Mouse (Mus musculus) forebrain, embryonic 15.5 days (tissue): ENCODE results near the gene Jagn1. TPM values are rescaled to one million over a fixed set of nuclear protein-coding genes. Genes with fewer than 3 reads are reported as not detected.

Experiments
- ATAC-seq: fragments of 200-750 bp; cut with Nextera tagmentation; replicated peaks from 2 replicates; pipeline ENCODE4 v1.8.0; 2017; ENCODE audit warnings: mild to moderate bottlenecking, moderate TSS enrichment, moderate library complexity
- H3K27ac ChIP-seq: fragments of 300-500 bp; sonication (generic); replicated peaks from 2 replicates; pipeline ENCODE4 v1.5.1; 2015; ENCODE audit warnings: mild to moderate bottlenecking, inconsistent platforms
- H3K27me3 ChIP-seq: fragments of 300-500 bp; sonication (generic); 2 replicates; pipeline ENCODE4 v1.6.1; 2015; ENCODE audit warnings: inconsistent platforms
- H3K36me3 ChIP-seq: fragments of 300-500 bp; sonication (generic); 2 replicates; pipeline ENCODE4 v1.6.1; 2015; ENCODE audit warnings: mild to moderate bottlenecking, inconsistent platforms
- H3K4me1 ChIP-seq: fragments of 300-500 bp; sonication (generic); 2 replicates; pipeline ENCODE4 v1.6.1; 2015; ENCODE audit warnings: inconsistent platforms
- H3K4me2 ChIP-seq: fragments of 300-500 bp; sonication (generic); replicated peaks from 2 replicates; pipeline ENCODE4 v1.6.1; 2015; ENCODE audit warnings: mild to moderate bottlenecking, inconsistent platforms
- H3K4me3 ChIP-seq: fragments of 300-500 bp; sonication (generic); 2 replicates; pipeline ENCODE4 v1.5.1; 2015; ENCODE audit warnings: mild to moderate bottlenecking, inconsistent platforms
- H3K9ac ChIP-seq: fragments of 300-500 bp; sonication (generic); replicated peaks from 2 replicates; pipeline ENCODE4 v1.6.1; 2015; ENCODE audit warnings: mild to moderate bottlenecking, inconsistent platforms
- H3K9me3 ChIP-seq: fragments of 300-500 bp; sonication (generic); 2 replicates; pipeline ENCODE4 v1.6.1; 2016; ENCODE audit warnings: inconsistent platforms
- WGBS: fragments of 180-500 bp; shearing (Covaris S2); methylation state at CpG from one replicate; pipeline ENCODE4 v1.1.7; 2015; ENCODE audit warnings: mixed read lengths; 5-methylcytosine and 5-hydroxymethylcytosine counted together
- polyA plus RNA-seq: library from polyadenylated mRNA; unstranded; fragments of >200 nt; fragmentation: Nextera tagmentation; extraction: Ambion mirVana; gene quantifications from 2 replicates; pipeline ENCODE4 v1.2.1, GENCODE M21; 2015

Gene Jagn1
- polyA plus RNA-seq, 1 experiment from 2014 or later, result 89.2 TPM

DNA sequence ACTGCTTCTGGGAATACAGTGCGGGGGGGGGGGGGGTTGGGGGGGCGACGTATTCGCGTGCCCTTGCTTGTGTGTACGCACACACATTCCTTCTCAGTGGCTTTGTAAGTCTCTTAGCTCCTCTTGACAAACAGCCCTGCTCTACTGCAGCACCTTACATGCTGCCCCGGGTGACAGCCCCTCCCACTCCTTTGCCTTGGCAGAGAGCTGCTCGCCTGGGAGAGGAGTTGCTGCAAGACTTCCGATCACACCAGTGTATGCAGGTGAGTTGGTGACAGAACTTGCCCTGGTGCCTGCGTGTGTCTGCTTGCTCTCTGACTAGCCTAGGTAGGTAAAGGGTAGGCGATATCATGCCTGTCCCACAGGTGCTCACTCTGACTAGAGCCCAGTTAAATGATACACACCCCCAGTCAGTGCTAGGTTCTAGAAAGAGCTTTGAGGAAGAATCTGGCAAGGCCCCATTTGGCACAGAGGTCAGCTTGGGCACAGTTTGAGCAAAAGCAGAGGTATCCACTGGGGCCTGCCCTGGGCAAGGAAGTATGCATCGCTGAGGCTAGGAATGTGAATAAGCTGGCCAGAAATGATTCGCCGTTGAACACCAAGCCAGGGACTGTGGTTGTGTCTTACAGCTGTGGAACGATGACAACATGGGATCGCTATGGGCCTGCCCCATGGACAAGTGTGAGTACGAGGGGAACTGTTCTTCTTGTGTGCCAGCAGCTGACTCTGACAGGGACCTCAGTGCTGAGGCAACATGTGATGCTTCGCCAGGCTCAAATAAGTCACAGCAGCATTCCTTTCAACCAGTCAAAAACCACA lies 38.4 kb downstream of the Jagn1 start:
- 66% methylated on average over 18 of the region's 18 CpGs for whole genome bisulfite sequencing
- Histone ChIP-seq H3K4me2 (no peak overlapping the region), H3K9me3 (no peaks in the 10 kb centered on the region), H3K9ac (no peak overlapping the region), H3K27ac (no peak overlapping the region), H3K36me3 (no peaks in the 10 kb centered on the region), H3K27me3 (0 out of 2 replicates have a peak, but pooled peaks cover 4% of the 10 kb centered on the region), H3K4me3 (no peak overlapping the region), H3K4me1 (peaks cover 30% of the 10 kb centered on the region)
- ATAC-seq, result no peak

DNA sequence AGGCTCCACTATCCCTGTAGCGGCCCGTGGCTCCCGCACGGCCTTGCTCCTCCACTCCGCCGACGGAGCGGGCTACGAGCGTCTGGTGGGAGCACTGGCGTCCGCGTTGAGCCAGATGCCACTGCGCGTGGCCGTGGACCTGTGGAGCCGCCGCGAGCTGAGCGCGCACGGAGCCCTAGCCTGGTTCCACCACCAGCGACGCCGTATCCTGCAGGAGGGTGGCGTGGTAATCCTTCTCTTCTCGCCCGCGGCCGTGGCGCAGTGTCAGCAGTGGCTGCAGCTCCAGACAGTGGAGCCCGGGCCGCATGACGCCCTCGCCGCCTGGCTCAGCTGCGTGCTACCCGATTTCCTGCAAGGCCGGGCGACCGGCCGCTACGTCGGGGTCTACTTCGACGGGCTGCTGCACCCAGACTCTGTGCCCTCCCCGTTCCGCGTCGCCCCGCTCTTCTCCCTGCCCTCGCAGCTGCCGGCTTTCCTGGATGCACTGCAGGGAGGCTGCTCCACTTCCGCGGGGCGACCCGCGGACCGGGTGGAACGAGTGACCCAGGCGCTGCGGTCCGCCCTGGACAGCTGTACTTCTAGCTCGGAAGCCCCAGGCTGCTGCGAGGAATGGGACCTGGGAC lies 40.2 kb downstream of the Jagn1 start:
- Histone ChIP-seq H3K4me2 (peak overlapping the region; percentile 91), H3K9me3 (no peaks in the 10 kb centered on the region), H3K4me1 (peaks cover 32% of the 10 kb centered on the region), H3K9ac (peak overlapping the region; percentile 77), H3K4me3 (peak overlapping the region; percentile 70), H3K27ac (peak overlapping the region; percentile 81), H3K36me3 (no peaks in the 10 kb centered on the region), H3K27me3 (0 out of 2 replicates have a peak, but pooled peaks cover 4% of the 10 kb centered on the region)
- WGBS, result under 1% methylated on average over 65 of the region's 65 CpGs
- ATAC-seq, result peak; percentile 64

DNA sequence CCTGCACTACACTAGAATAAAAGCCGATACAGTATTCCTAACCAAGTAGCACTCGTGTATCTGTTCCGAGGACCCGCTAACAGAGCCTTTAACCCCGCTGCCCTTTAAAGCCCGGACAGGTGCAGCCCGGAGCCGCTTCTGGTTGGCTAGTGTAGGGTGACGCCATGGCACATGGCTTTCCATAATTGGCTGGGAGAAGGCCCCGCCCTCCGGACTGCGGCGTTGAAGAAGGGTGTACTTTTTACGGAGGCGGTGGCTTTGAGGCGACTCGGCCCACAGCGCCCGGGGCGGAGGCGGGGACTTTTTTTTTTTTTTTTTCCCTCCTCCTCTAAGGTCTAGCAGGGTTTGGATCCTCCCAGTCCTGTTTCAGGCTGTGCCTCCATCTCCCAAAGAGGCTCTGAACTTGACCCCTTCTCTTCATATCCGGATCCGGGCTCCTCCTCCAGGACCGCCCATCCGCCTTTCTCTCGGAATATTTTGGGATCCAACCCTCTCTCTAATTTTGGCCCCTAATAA lies 40.8 kb downstream of the Jagn1 start, which contains the start of gene Creld1:
Gene Creld1, plus strand, starts transcription at position 198 of the 516 bp plus-strand sequence.
- Histone ChIP-seq H3K9ac (peak within 1 kb of the TSS; percentile 77), H3K27me3 (0 out of 2 replicates have a peak, but pooled peaks cover 4% of the 10 kb centered on the region), H3K4me3 (peak within 1 kb of the TSS; percentile 70), H3K36me3 (0 out of 2 replicates have a peak, but pooled peaks cover 3% of the 10 kb centered on the region), H3K9me3 (no peaks in the 10 kb centered on the region), H3K27ac (peak within 1 kb of the TSS; percentile 81), H3K4me1 (peaks cover 32% of the 10 kb centered on the region), H3K4me2 (peak within 1 kb of the TSS; percentile 91)
- WGBS, result under 1% methylated on average over 26 of the region's 26 CpGs
- peak; percentile 97 for ATAC-seq

DNA sequence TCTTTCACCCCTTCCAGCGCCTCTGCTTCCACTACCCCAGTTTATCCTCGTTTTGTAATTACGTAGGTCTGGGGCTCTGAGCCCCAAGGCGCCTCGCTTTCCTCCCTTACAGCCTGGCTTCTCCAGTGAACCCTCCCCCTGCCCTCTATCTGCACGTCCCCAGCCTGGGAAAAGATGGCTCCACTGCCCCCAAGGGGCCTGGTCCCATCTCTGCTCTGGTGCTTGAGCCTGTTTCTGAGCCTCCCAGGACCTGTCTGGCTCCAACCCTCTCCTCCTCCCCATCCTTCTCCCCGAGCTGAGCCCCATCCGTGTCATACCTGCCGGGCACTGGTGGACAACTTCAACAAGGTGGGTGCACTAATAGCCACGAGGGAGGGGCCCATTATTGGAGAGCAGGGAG lies 41.4 kb downstream of the Jagn1 start:
- Histone ChIP-seq H3K4me3 (peak overlapping the region; percentile 70), H3K27me3 (0 out of 2 replicates have a peak, but pooled peaks cover 4% of the 10 kb centered on the region), H3K36me3 (0 out of 2 replicates have a peak, but pooled peaks cover 8% of the 10 kb centered on the region), H3K9ac (peak overlapping the region; percentile 77), H3K4me1 (peaks cover 32% of the 10 kb centered on the region), H3K9me3 (no peaks in the 10 kb centered on the region), H3K27ac (peak overlapping the region; percentile 81), H3K4me2 (peak overlapping the region; percentile 91)
- peak; percentile 70 for ATAC-seq
- WGBS, result 6% methylated on average over 10 of the region's 10 CpGs

DNA sequence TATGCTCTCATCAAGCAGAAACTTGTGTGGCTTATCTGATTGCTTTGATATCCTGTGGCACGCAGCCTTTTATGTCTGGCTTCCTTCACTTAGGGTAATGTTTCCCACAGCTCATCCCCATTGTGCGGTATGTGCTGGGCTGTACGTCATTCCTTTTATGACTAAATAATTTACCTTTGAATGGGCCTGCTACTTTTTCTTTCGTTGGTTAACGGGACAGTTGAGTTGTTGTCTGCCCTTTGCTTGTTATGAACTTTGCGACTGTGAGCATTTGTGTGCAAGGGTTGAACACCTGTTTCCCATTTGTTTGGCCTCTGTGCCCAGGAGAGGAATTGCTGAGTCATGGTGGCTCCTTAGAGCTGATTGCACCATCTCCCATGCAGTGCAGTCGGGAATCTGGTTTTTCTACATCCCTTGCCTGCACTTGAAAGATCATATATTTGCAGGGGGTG lies 44.8 kb downstream of the Jagn1 start:
- Histone ChIP-seq H3K4me1 (peaks cover 32% of the 10 kb centered on the region), H3K36me3 (peaks cover 30% of the 10 kb centered on the region), H3K9me3 (no peaks in the 10 kb centered on the region), H3K9ac (no peak overlapping the region), H3K27ac (no peak overlapping the region), H3K4me2 (no peak overlapping the region), H3K27me3 (no peaks in the 10 kb centered on the region), H3K4me3 (no peak overlapping the region)
- 52% methylated on average over 7 of the region's 7 CpGs for WGBS
- ATAC-seq, result no peak

DNA sequence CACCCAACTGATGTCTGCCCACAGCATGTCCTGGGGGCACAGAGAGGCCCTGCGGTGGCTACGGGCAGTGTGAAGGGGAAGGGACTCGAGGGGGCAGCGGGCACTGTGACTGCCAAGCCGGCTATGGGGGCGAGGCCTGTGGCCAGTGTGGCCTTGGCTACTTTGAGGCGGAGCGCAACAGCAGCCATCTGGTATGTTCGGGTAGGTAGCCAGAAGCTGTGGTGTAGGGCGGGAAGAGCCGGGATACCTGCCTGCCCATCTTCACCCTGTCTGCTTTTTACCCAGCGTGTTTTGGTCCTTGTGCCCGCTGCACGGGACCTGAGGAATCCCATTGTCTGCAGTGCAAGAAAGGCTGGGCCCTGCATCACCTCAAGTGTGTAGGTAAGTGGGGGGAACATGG lies 47.0 kb downstream of the Jagn1 start:
- H3K36me3 ChIP-seq, result peaks cover 32% of the 10 kb centered on the region
- H3K27me3 ChIP-seq, result no peaks in the 10 kb centered on the region
- H3K9me3 ChIP-seq, result no peaks in the 10 kb centered on the region
- no peak overlapping the region for H3K4me3 ChIP-seq
- H3K4me1 ChIP-seq, result peaks cover 18% of the 10 kb centered on the region
- no peak for ATAC-seq
- H3K9ac ChIP-seq, result no peak overlapping the region
- no peak overlapping the region for H3K27ac ChIP-seq
- H3K4me2 ChIP-seq, result no peak overlapping the region
- 93% methylated on average over 14 of the region's 14 CpGs for WGBS

DNA sequence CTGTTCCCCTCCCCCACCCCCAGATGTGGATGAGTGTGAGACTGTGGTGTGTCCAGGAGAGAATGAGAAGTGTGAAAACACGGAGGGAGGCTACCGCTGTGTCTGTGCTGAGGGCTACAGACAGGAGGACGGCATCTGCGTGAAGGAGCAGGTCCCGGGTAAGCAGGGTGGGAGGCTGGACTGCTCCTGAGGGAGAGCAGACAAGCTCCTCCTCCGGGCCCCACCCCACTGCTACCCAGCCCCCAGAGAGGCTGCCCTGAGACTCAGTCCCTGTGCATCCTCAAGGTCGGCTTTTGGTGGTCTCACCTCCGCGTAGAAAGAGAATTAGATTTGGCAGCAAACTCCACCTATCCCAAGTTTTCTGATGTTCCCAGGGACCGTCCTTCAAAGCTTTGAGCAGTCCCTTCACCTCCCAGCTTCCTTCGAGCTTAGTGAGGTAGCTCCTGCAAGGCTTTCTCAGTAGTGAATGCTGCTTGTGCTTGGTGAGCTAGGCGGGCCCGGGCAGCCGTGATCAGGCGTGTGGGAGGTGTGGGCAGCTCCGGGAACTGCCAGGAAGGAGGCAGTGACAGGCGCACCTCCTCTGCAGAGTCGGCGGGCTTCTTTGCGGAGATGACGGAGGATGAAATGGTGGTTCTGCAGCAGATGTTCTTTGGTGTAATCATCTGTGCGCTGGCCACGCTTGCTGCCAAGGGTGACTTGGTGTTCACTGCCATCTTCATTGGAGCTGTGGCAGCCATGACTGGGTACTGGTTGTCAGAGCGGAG lies 49.9 kb downstream of the Jagn1 start:
- H3K4me2 ChIP-seq, result no peak overlapping the region
- peaks cover 32% of the 10 kb centered on the region for H3K36me3 ChIP-seq
- H3K4me1 ChIP-seq, result peaks cover 15% of the 10 kb centered on the region
- ATAC-seq, result no peak
- no peaks in the 10 kb centered on the region for H3K27me3 ChIP-seq
- no peak overlapping the region for H3K9ac ChIP-seq
- no peaks in the 10 kb centered on the region for H3K9me3 ChIP-seq
- 76% methylated on average over 24 of the region's 24 CpGs for WGBS
- no peak overlapping the region for H3K27ac ChIP-seq
- H3K4me3 ChIP-seq, result no peak overlapping the region

DNA sequence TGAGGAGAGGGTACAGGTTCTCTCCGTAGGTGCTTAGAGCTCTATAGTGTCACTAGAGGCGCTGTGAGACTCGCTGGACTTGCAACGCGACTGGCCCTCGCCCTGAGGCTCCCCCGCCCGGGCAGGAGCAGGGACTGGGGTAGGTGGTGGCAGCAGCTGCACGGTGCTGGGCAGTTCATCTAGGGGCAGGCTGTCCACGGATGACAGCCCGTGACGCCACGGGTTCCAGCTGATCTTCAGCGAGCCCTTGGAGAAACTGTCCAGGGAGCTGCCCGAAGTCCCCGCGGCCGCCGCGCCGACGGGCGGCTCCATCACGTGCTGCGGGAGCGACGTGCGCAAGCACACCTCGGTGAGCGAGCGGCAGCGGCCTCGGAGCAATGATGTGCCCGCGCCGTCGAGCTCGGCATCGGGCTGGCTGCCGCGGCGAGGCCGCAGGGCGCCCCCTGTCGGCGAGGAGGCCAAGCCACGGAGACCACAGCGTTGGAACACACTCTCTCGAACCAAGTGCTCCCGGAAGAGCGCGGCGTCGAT lies 52.0 kb downstream of the Jagn1 start:
- peak; percentile 71 for ATAC-seq
- H3K9ac ChIP-seq, result peak overlapping the region; percentile 13; the same call in 1 of the 2 replicates
- H3K4me1 ChIP-seq, result peaks cover 15% of the 10 kb centered on the region
- H3K4me3 ChIP-seq, result peak overlapping the region; percentile 42
- peak overlapping the region; percentile 56 for H3K4me2 ChIP-seq
- no peaks in the 10 kb centered on the region for H3K27me3 ChIP-seq
- WGBS, result under 1% methylated on average over 54 of the region's 54 CpGs
- H3K36me3 ChIP-seq, result peaks cover 20% of the 10 kb centered on the region
- H3K9me3 ChIP-seq, result no peaks in the 10 kb centered on the region
- H3K27ac ChIP-seq, result peak overlapping the region; percentile 43

DNA sequence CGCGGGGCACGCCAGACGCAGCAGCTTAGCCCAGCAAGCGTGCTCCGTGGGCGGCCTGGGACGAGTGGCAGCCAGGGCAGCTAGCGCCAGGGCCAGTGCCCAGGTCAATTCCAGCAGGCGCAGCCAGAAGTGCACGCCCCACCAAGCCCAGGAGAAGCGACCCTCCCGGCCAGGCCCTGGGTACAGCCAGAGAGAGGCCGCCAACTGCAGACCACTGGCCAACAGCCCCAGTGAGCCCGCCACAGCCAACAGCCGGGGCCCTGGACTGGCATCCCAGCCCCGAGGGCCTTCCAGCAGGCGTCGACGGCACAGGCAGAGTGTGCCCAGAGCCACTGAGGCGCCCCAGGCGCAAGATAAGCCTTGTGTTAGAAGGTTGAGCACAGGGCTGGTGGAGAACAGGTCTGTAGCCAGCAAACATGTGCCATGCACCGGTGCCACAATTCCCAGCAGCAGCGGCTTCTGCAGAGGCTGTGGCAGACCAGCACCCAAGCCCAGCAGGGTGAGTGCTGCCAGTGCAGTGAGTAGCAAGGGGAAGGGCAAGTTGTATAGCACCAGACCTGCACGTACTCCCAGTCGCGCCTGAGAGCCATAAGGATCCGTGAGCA lies 52.8 kb downstream of the Jagn1 start:
- Histone ChIP-seq H3K4me3 (peak overlapping the region; percentile 42), H3K9me3 (no peaks in the 10 kb centered on the region), H3K27ac (no peak overlapping the region), H3K4me1 (peaks cover 15% of the 10 kb centered on the region), H3K27me3 (no peaks in the 10 kb centered on the region), H3K4me2 (peak overlapping the region; percentile 56), H3K9ac (no peak overlapping the region), H3K36me3 (peaks cover 12% of the 10 kb centered on the region)
- WGBS, result 62% methylated on average over 28 of the region's 28 CpGs
- ATAC-seq, result 0 out of 2 replicates have a peak, but pooled peaks have one; percentile 9
